Mouse (Mus musculus) embryonic fibroblast, embryonic 13.5 days (primary cell): ENCODE measurements at regions not wholly inside any gene's neighbourhood (a gene's known extent, or its start where the extent isn't known, plus 50 kb on each side); places are given as distances from the start of the nearest gene placed in this dataset.

Source experiments
- CTCF ChIP-seq: IDR thresholded peaks from 2 replicates; pipeline ENCODE4 v1.5.1; 2011; ENCODE audit warnings: mild to moderate bottlenecking, control low read depth, low read length, moderate library complexity, borderline replicate concordance; ENCODE audit not compliant: insufficient read depth
- POLR2A ChIP-seq: IDR thresholded peaks from 2 replicates; pipeline ENCODE4 v1.6.1; 2011; ENCODE audit warnings: low read depth, mild to moderate bottlenecking, control low read depth, low read length, moderate library complexity

GRCm38 (mm10) chr2:84544739-84545138 lies 68.2 kb upstream of the Tfpi start:
- TF ChIP-seq CTCF (no peak), POLR2A (no peak)
